Mouse (Mus musculus) CD4-positive helper T cell, adult 2 months (primary cell): ENCODE measurements around the gene Cops3.
"Not testable (repeated sequence)": the region's sequence is repeated elsewhere in the genome, so short reads cannot be mapped to it uniquely, and the experiment has no call there.

Experiments used
- DNase-seq: peaks from one replicate; pipeline ENCODE4 v3.0.0-alpha.2; 2012; ENCODE audit warnings: low read depth, missing footprints, low spot score

Cops3 gene

GRCm38 (mm10) chr11:59839459-59840126, at the start of gene Cops3:
Cops3 (minus strand) TSS chr11:59839838.
- DNase-seq = peak; percentile 98

- DNase-seq = no peak
Measured at GRCm38 (mm10) chr11:59888151-59888550, 48.5 kb upstream of the Cops3 start.

- no peak for DNase-seq
Measured at GRCm38 (mm10) chr11:59886952-59887351, 47.3 kb upstream of the Cops3 start.

GRCm38 (mm10) chr11:59885217-59885986, 45.8 kb upstream of the Cops3 start:
- peak; percentile 19 for DNase-seq

- DNase-seq = peak; percentile 53
Measured at GRCm38 (mm10) chr11:59880031-59880430, 40.4 kb upstream of the Cops3 start.

- DNase-seq = no peak
Measured at GRCm38 (mm10) chr11:59872124-59872523, 32.5 kb upstream of the Cops3 start.

- no peak for DNase-seq
Measured at GRCm38 (mm10) chr11:59864316-59864715, 24.7 kb upstream of the Cops3 start.

- DNase-seq = no peak
Measured at GRCm38 (mm10) chr11:59860467-59860866, 20.8 kb upstream of the Cops3 start.

GRCm38 (mm10) chr11:59852865-59853264, 13.2 kb upstream of the Cops3 start:
- no peak for DNase-seq

GRCm38 (mm10) chr11:59847891-59848884, 8.6 kb upstream of the Cops3 start:
- peak; percentile 67 for DNase-seq

GRCm38 (mm10) chr11:59847131-59847530, 7.5 kb upstream of the Cops3 start:
- DNase-seq = peak; percentile 83

GRCm38 (mm10) chr11:59846311-59846710, 6.7 kb upstream of the Cops3 start:
- no peak for DNase-seq

GRCm38 (mm10) chr11:59839008-59839458, 605 bp downstream of the Cops3 start, which contains the start of gene Nt5m:
Nt5m (plus strand) TSS chr11:59839447.
- peak; percentile 95 for DNase-seq

- no peak for DNase-seq
Measured at GRCm38 (mm10) chr11:59838426-59838825, 1.2 kb downstream of the Cops3 start.

- DNase-seq = not testable (repeated sequence)
Measured at GRCm38 (mm10) chr11:59837789-59838188, 1.8 kb downstream of the Cops3 start.

- DNase-seq = no peak
Measured at GRCm38 (mm10) chr11:59821625-59822024, 18.0 kb downstream of the Cops3 start.

- DNase-seq = no peak
Measured at GRCm38 (mm10) chr11:59817916-59818315, 21.7 kb downstream of the Cops3 start.

GRCm38 (mm10) chr11:59815482-59816065, 24.1 kb downstream of the Cops3 start:
- no peak for DNase-seq

GRCm38 (mm10) chr11:59814936-59815335, 24.7 kb downstream of the Cops3 start:
- no peak for DNase-seq

GRCm38 (mm10) chr11:59814311-59814710, 25.3 kb downstream of the Cops3 start:
- no peak for DNase-seq

GRCm38 (mm10) chr11:59813276-59813675, 26.4 kb downstream of the Cops3 start:
- DNase-seq = no peak
